Mouse (Mus musculus) heart, embryonic 14.5 days (tissue): ENCODE data around the gene Snd1. TPM values are rescaled to one million over a fixed set of nuclear protein-coding genes. Genes with fewer than 3 reads are reported as not detected.

Source experiments
- ATAC-seq: fragments of 200-750 bp; cut with Nextera tagmentation; 2 replicates; pipeline ENCODE4 v1.8.0; 2017; ENCODE audit warnings: low read depth, moderate TSS enrichment; ENCODE audit not compliant: insufficient number of reproducible peaks, insufficient read depth, low FRiP score
- H3K27ac ChIP-seq, 2 experiments: fragments of 200-500 bp in 1 of 2; fragments of 300-500 bp in 1 of 2; sonication (generic) in 1 of 2; replicated peaks in 1 of 2; 2 replicates each; pipeline ENCODE4 v1.5.1; 2012 to 2014; ENCODE audit warnings: low read depth in 2 of 2, low read length in 2 of 2, control low read depth in 1 of 2, mild to moderate bottlenecking in 1 of 2, mixed read lengths in 1 of 2; ENCODE audit not compliant: control insufficient read depth in 1 of 2, insufficient read depth in 1 of 2
- H3K27me3 ChIP-seq: fragments of 300-500 bp; sonication (generic); 2 replicates; pipeline ENCODE4 v1.6.1; 2014; ENCODE audit warnings: mild to moderate bottlenecking, low read length, control low read depth; ENCODE audit not compliant: control insufficient read depth, insufficient read depth
- H3K36me3 ChIP-seq: fragments of 300-500 bp; sonication (generic); 2 replicates; pipeline ENCODE4 v1.6.1; 2014; ENCODE audit warnings: mild to moderate bottlenecking, control low read depth, low read length, mixed read lengths; ENCODE audit not compliant: control insufficient read depth, insufficient read depth
- H3K4me1 ChIP-seq, 2 experiments: fragments of 200-500 bp in 1 of 2; fragments of 300-500 bp in 1 of 2; sonication (generic) in 1 of 2; 2 replicates each; pipeline ENCODE4 v1.6.1; 2012 to 2014; ENCODE audit warnings: low read length in 2 of 2, control low read depth in 1 of 2, mixed read lengths in 1 of 2; ENCODE audit not compliant: control insufficient read depth in 2 of 2, insufficient read depth in 2 of 2
- H3K4me2 ChIP-seq: fragments of 300-500 bp; sonication (generic); 2 replicates; pipeline ENCODE4 v1.6.1; 2014; ENCODE audit warnings: mild to moderate bottlenecking, low read length
- H3K4me3 ChIP-seq, 2 experiments: fragments of 200-500 bp in 1 of 2; fragments of 300-500 bp in 1 of 2; sonication (generic) in 1 of 2; 2 replicates each; pipeline ENCODE4 v1.5.1; 2012 to 2014; ENCODE audit warnings: low read length in 2 of 2, mild to moderate bottlenecking in 2 of 2, control low read depth in 1 of 2, low read depth in 1 of 2, moderate library complexity in 1 of 2; ENCODE audit not compliant: control insufficient read depth in 1 of 2, insufficient read depth in 1 of 2
- H3K9ac ChIP-seq: fragments of 300-500 bp; sonication (generic); 2 replicates; pipeline ENCODE4 v1.6.1; 2014; ENCODE audit warnings: mild to moderate bottlenecking, low read length
- H3K9me3 ChIP-seq: fragments of 300-500 bp; sonication (generic); 2 replicates; pipeline ENCODE4 v1.6.1; 2016; ENCODE audit warnings: low read length, control low read depth; ENCODE audit not compliant: control insufficient read depth
- WGBS: fragments of 180-500 bp; shearing (Covaris S2); extraction: QIAGEN DNeasy Blood & Tissue Kit; methylation state at CpG from one replicate; pipeline ENCODE4 v1.1.7; 2014; 5-methylcytosine and 5-hydroxymethylcytosine counted together
- polyA plus RNA-seq: library from polyadenylated mRNA; unstranded; fragments of >200 nt; fragmentation: Nextera tagmentation; extraction: Ambion mirVana; gene quantifications from 2 replicates; pipeline ENCODE4 v1.2.1, GENCODE M21; 2014

Snd1 gene
- polyA plus RNA-seq, 1 experiment from 2014 or later, result 80.0 TPM

GRCm38 (mm10) chr6:28521416-28521815 is 46.5 kb downstream of the Snd1 start:
- no peak overlapping the region for H3K27ac ChIP-seq
- H3K4me2 ChIP-seq, result no peak overlapping the region
- peaks cover 80% of the 10 kb centered on the region for H3K36me3 ChIP-seq
- no peak for ATAC-seq
- no peaks in the 10 kb centered on the region for H3K4me1 ChIP-seq
- no peak overlapping the region for H3K9ac ChIP-seq
- no peak overlapping the region for H3K4me3 ChIP-seq
- H3K9me3 ChIP-seq, result no peaks in the 10 kb centered on the region
- 83% methylated on average over 1 of the region's 1 CpGs for WGBS
- no peaks in the 10 kb centered on the region for H3K27me3 ChIP-seq

GRCm38 (mm10) chr6:28525589-28525988 is 50.6 kb downstream of the Snd1 start:
- Histone ChIP-seq H3K9ac (no peak overlapping the region), H3K4me1 (no peaks in the 10 kb centered on the region), H3K4me3 (no peak overlapping the region), H3K9me3 (no peaks in the 10 kb centered on the region), H3K27ac (no peak overlapping the region), H3K36me3 (peaks cover 87% of the 10 kb centered on the region), H3K27me3 (no peaks in the 10 kb centered on the region), H3K4me2 (no peak overlapping the region)
- ATAC-seq, result no peak
- WGBS, result 77% methylated on average over 2 of the region's 2 CpGs

- Histone ChIP-seq H3K4me2 (no peak overlapping the region), H3K9me3 (no peaks in the 10 kb centered on the region), H3K27ac (no peak overlapping the region), H3K36me3 (peaks cover 78% of the 10 kb centered on the region), H3K27me3 (no peaks in the 10 kb centered on the region), H3K4me1 (no peaks in the 10 kb centered on the region), H3K4me3 (no peak overlapping the region), H3K9ac (no peak overlapping the region)
- WGBS, result 90% methylated on average over 10 of the region's 10 CpGs
- ATAC-seq, result no peak
Observed at GRCm38 (mm10) chr6:28527459-28527858, 52.5 kb downstream of the Snd1 start.

- WGBS, result 86% methylated on average over 6 of the region's 6 CpGs
- Histone ChIP-seq H3K4me3 (no peak overlapping the region), H3K36me3 (peaks cover 70% of the 10 kb centered on the region), H3K27me3 (no peaks in the 10 kb centered on the region), H3K9ac (no peak overlapping the region), H3K4me2 (no peak overlapping the region), H3K27ac (no peak overlapping the region), H3K4me1 (no peaks in the 10 kb centered on the region), H3K9me3 (no peaks in the 10 kb centered on the region)
- ATAC-seq, result no peak
Observed at GRCm38 (mm10) chr6:28528208-28528607, 53.3 kb downstream of the Snd1 start.

GRCm38 (mm10) chr6:28536464-28536863 is 61.5 kb downstream of the Snd1 start:
- Histone ChIP-seq H3K9me3 (no peaks in the 10 kb centered on the region), H3K27me3 (no peaks in the 10 kb centered on the region), H3K4me2 (no peak overlapping the region), H3K9ac (no peak overlapping the region), H3K27ac (no peak overlapping the region), H3K4me3 (no peak overlapping the region), H3K4me1 (no peaks in the 10 kb centered on the region), H3K36me3 (peaks cover 40% of the 10 kb centered on the region)
- ATAC-seq, result no peak
- WGBS, result 92% methylated on average over 5 of the region's 5 CpGs

GRCm38 (mm10) chr6:28537851-28538527 is 63.0 kb downstream of the Snd1 start:
- Histone ChIP-seq H3K9ac (no peak overlapping the region), H3K4me3 (no peak overlapping the region), H3K36me3 (peaks cover 42% of the 10 kb centered on the region), H3K9me3 (no peaks in the 10 kb centered on the region), H3K4me1 (no peaks in the 10 kb centered on the region), H3K27me3 (no peaks in the 10 kb centered on the region), H3K27ac (no peak overlapping the region), H3K4me2 (no peak overlapping the region)
- WGBS, result 78% methylated on average over 10 of the region's 10 CpGs
- ATAC-seq, result no peak

GRCm38 (mm10) chr6:28542298-28542701 is 67.4 kb downstream of the Snd1 start:
- WGBS, result 77% methylated on average over 6 of the region's 6 CpGs
- peaks cover 39% of the 10 kb centered on the region for H3K36me3 ChIP-seq
- no peak overlapping the region for H3K9ac ChIP-seq
- no peak for ATAC-seq
- H3K4me3 ChIP-seq, result no peak overlapping the region
- H3K27me3 ChIP-seq, result no peaks in the 10 kb centered on the region
- no peak overlapping the region for H3K27ac ChIP-seq
- no peaks in the 10 kb centered on the region for H3K9me3 ChIP-seq
- H3K4me2 ChIP-seq, result no peak overlapping the region
- H3K4me1 ChIP-seq, result no peaks in the 10 kb centered on the region

GRCm38 (mm10) chr6:28546943-28547342 is 72.0 kb downstream of the Snd1 start:
- H3K36me3 ChIP-seq, result peaks cover 56% of the 10 kb centered on the region
- H3K27ac ChIP-seq, result no peak overlapping the region
- H3K4me2 ChIP-seq, result no peak overlapping the region
- no peaks in the 10 kb centered on the region for H3K4me1 ChIP-seq
- ATAC-seq, result no peak
- 92% methylated on average over 2 of the region's 2 CpGs for WGBS
- no peaks in the 10 kb centered on the region for H3K9me3 ChIP-seq
- H3K4me3 ChIP-seq, result no peak overlapping the region
- H3K9ac ChIP-seq, result no peak overlapping the region
- H3K27me3 ChIP-seq, result no peaks in the 10 kb centered on the region
